Mouse (Mus musculus) liver, embryonic 12.5 days (tissue): ENCODE data around the gene Glt28d2. TPM values are rescaled to one million over a fixed set of nuclear protein-coding genes. Genes with fewer than 3 reads are reported as not detected.

ENCODE experiments used
- ATAC-seq: fragments of 200-750 bp; cut with Nextera tagmentation; 2 replicates; pipeline ENCODE4 v1.8.0; 2017; ENCODE audit warnings: moderate number of reproducible peaks, mild to moderate bottlenecking, moderate library complexity
- H3K27ac ChIP-seq: fragments of 300-500 bp; sonication (generic); 2 replicates; pipeline ENCODE4 v1.5.1; 2016; ENCODE audit warnings: mild to moderate bottlenecking
- H3K27me3 ChIP-seq: fragments of 300-500 bp; sonication (generic); replicated peaks from 2 replicates; pipeline ENCODE4 v1.6.1; 2016; ENCODE audit warnings: mild to moderate bottlenecking, moderate library complexity
- H3K36me3 ChIP-seq: fragments of 300-500 bp; sonication (generic); 2 replicates; pipeline ENCODE4 v1.6.1; 2016; ENCODE audit warnings: mild to moderate bottlenecking, moderate library complexity
- H3K4me1 ChIP-seq: fragments of 300-500 bp; sonication (generic); 2 replicates; pipeline ENCODE4 v1.6.1; 2016
- H3K4me2 ChIP-seq: fragments of 300-500 bp; sonication (generic); 2 replicates; pipeline ENCODE4 v1.6.1; 2016; ENCODE audit warnings: mild to moderate bottlenecking, moderate library complexity
- H3K4me3 ChIP-seq: fragments of 300-500 bp; sonication (generic); 2 replicates; pipeline ENCODE4 v1.5.1; 2016; ENCODE audit warnings: mild to moderate bottlenecking, moderate library complexity
- H3K9ac ChIP-seq: fragments of 300-500 bp; sonication (generic); 2 replicates; pipeline ENCODE4 v1.6.1; 2016; ENCODE audit warnings: mild to moderate bottlenecking, moderate library complexity
- H3K9me3 ChIP-seq: fragments of 300-500 bp; sonication (generic); replicated peaks from 2 replicates; pipeline ENCODE4 v1.6.1; 2016; ENCODE audit warnings: mild to moderate bottlenecking, moderate library complexity
- WGBS: fragments of 180-500 bp; shearing (Covaris S2); methylation state at CpG from one replicate; pipeline ENCODE4 v1.1.7; 2016; ENCODE audit not compliant: insufficient replicate concordance; 5-methylcytosine and 5-hydroxymethylcytosine counted together
- polyA plus RNA-seq: library from polyadenylated mRNA; unstranded; fragments of >200 nt; fragmentation: Nextera tagmentation; extraction: Ambion mirVana; gene quantifications from 2 replicates; pipeline ENCODE4 v1.2.1, GENCODE M21; 2016

The Glt28d2 gene
- polyA plus RNA-seq, 1 experiment from 2014 or later, result 0.24 TPM

DNA sequence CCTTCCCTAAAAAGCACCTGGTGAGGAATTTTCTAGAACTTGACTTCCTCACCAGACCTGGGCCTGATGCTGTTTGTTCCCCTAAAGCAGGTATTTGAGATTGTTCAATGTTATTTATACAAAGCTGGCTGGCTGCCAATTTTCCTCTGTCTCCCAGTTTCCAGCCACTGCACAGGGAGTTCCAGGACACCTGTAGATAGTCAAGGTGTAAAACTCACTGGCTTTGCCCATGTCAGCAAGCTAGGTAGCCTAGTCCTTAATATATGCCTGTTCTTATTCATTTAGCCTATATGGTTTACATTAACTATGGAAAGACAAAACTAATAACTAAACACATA lies 44.5 kb downstream of the Glt28d2 start:
- Histone ChIP-seq H3K9me3 (no peaks in the 10 kb centered on the region; the same call in 1 of the 2 replicates), H3K4me3 (no peak overlapping the region), H3K27ac (no peak overlapping the region), H3K27me3 (no peaks in the 10 kb centered on the region), H3K36me3 (no peaks in the 10 kb centered on the region), H3K4me1 (no peaks in the 10 kb centered on the region), H3K4me2 (no peak overlapping the region), H3K9ac (no peak overlapping the region)
- no peak for ATAC-seq

DNA sequence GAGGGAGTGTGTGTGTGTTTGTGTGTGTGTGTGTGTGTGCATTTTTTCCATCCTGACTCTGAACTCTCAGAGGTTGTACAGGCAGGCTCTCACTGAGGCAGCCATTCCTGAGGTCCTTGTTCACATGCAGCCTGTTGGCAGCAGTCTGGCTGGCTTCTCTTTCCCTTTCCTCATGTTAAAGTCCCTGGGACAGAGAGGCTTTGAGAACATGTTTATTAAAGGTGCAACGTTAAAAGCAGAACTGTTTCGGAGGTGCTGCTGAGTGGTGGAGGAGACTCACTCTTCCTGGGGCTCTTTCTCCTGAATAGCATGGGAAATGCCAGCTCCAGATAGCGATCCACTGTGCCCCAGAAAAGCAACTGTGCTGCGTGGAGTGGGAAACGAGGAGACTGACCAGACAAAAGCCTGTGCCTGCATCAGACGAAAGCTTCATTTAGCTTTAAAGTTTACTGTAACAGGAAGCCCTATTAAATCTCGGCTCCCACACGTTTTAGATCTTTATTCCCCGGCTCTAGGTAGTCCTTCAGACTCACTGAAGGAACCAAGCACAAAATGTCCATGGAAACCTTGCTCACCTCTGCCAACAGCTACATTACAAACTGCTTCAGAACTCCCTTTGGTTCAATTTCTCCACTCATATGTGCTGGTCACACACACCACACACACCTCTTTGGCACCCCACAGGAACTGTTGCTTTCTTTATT lies 45.0 kb downstream of the Glt28d2 start:
- no peak overlapping the region for H3K4me2 ChIP-seq
- H3K4me3 ChIP-seq, result no peak overlapping the region
- no peak for ATAC-seq
- no peaks in the 10 kb centered on the region for H3K4me1 ChIP-seq
- no peak overlapping the region for H3K9ac ChIP-seq
- WGBS, result 40% methylated on average over 9 of the region's 9 CpGs
- no peaks in the 10 kb centered on the region for H3K36me3 ChIP-seq
- H3K27me3 ChIP-seq, result no peaks in the 10 kb centered on the region
- H3K9me3 ChIP-seq, result no peaks in the 10 kb centered on the region; the same call in 1 of the 2 replicates
- no peak overlapping the region for H3K27ac ChIP-seq

DNA sequence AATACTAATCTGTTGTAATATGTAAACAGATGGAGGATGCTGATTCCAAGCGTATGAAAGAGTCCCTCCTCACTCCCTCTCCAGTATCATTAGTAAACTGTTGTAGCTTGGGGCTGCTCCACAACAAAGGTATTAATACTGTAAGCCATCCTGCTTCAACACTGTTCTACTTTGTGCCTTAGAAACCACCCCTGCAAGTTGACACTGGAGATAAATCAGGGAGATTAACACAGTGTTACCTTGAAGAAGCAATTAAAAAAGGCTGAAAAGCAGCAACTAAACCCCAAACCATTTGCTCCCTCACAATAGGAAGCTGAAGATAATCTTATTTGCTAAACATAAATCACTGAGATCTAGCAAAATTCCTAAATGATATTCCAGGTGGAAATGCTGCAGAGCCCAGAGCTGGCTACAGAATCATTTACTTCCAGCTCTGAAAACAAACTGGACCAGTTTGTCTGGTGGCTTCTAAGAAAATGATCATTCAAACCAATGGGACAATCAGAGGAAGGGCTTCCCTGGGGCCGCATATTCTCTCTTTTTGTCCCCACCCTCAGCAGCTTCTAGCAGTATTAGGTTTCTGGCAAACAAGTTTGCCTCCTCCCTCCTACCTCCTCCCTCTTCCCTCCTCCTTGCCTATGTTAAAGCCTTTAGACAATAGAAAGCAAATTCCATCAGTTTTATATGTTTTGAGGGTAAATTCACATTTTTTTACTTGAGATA lies 45.7 kb downstream of the Glt28d2 start:
- Histone ChIP-seq H3K9ac (no peak overlapping the region), H3K27ac (no peak overlapping the region), H3K4me1 (no peaks in the 10 kb centered on the region), H3K36me3 (no peaks in the 10 kb centered on the region), H3K4me2 (no peak overlapping the region), H3K27me3 (no peaks in the 10 kb centered on the region), H3K9me3 (no peaks in the 10 kb centered on the region; the same call in 1 of the 2 replicates), H3K4me3 (no peak overlapping the region)
- no peak for ATAC-seq
- 38% methylated on average over 2 of the region's 2 CpGs for WGBS

DNA sequence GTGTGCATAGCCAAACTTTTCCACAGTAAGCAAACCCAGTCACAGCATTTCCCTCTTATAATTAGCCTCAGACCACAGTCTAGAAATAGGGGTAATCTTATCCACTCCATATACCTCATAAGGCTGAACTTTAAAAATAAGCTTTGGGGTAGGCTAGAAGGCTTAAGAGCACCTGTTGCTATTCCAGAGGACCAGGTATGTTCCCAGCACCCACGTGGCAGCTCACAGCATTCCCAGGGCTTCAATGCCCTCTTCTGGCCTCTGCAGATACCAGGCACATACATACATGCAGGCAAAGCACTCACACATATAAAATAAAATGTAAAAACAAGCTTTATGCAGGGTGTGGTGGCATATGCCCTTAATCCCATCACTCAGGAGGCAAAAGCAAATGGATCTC lies 53.7 kb downstream of the Glt28d2 start:
- H3K9me3 ChIP-seq, result no peaks in the 10 kb centered on the region
- 59% methylated on average over 1 of the region's 1 CpGs for WGBS
- no peaks in the 10 kb centered on the region for H3K27me3 ChIP-seq
- H3K4me1 ChIP-seq, result no peaks in the 10 kb centered on the region
- no peak overlapping the region for H3K4me3 ChIP-seq
- H3K4me2 ChIP-seq, result no peak overlapping the region
- H3K36me3 ChIP-seq, result no peaks in the 10 kb centered on the region
- H3K27ac ChIP-seq, result no peak overlapping the region
- no peak for ATAC-seq
- no peak overlapping the region for H3K9ac ChIP-seq

DNA sequence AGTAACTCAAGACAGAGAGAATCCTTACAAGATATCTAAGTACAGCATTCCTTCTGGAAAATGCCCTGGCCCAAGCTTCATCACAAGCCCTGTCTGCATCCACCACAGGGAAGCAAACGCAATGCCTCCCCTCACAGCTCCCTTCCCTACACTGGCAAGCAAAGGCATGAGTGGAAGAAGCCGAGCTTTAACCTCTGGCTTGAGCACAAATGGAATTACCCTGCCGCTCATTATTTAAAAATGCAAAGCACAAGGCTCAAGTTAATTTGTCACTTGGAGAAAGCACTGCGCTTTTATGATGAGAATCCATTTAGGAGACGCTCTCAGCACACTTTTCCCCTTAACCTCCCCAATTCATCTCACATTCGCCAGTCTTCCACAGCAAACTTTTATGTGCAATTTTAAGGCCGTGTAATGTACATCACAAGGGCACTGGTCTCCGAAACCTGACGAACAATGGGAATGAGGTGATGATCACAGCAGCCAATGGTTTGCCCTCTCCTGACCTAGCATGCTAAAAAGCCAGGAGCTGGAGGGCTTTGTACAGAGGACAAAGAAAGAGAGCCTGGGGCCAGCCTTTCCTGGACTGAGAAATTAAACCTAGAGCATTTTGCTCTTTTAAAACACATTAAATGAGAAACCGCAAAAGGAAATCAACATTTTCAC lies 54.7 kb downstream of the Glt28d2 start:
- Histone ChIP-seq H3K27me3 (no peaks in the 10 kb centered on the region), H3K36me3 (no peaks in the 10 kb centered on the region), H3K27ac (no peak overlapping the region), H3K9ac (no peak overlapping the region), H3K4me3 (no peak overlapping the region), H3K4me2 (no peak overlapping the region), H3K4me1 (no peaks in the 10 kb centered on the region), H3K9me3 (no peaks in the 10 kb centered on the region)
- WGBS, result 78% methylated on average over 10 of the region's 10 CpGs
- ATAC-seq, result no peak

DNA sequence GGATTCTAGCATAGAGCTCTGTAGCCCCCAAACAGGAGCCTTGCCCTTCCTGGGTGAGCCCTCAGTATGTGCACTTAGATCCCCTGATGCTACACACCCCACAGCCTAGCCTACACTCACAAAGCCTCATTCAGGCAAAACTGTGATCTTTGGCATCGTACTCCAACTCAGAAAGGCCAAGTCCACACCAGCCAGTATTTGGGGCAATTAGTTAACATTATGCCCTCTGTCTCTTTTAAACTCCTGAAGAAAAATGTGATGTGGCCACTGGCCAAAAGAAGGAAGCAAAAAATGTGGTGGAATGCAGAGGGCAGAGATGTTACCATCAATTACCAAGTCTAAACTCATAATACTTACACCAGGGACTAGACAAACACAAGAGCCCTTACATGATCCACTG lies 55.5 kb downstream of the Glt28d2 start:
- no peaks in the 10 kb centered on the region for H3K9me3 ChIP-seq
- H3K4me1 ChIP-seq, result no peaks in the 10 kb centered on the region
- no peaks in the 10 kb centered on the region for H3K36me3 ChIP-seq
- ATAC-seq, result no peak
- 56% methylated on average over 1 of the region's 1 CpGs for WGBS
- no peak overlapping the region for H3K9ac ChIP-seq
- H3K27ac ChIP-seq, result no peak overlapping the region
- no peak overlapping the region for H3K4me3 ChIP-seq
- no peaks in the 10 kb centered on the region for H3K27me3 ChIP-seq
- no peak overlapping the region for H3K4me2 ChIP-seq

DNA sequence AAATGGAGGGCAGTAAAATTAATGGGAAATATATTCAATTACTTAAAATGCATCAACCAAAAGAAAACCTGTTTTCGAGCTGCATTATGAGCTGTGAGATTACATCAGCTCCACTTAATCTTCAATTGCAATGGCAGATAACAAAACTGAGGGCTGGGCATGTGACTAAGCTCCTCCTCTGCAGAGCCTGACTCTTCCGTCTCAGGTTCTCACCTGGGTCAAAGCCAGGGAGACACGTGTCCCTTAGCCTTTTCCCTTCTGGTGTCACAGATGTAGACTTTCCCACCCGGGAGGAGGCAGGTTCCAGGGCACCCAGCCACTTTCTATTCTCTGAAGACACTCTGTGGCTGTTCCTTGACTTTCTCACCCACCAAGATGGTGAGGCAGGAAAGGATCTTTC lies 58.3 kb downstream of the Glt28d2 start:
- no peak overlapping the region for H3K27ac ChIP-seq
- H3K9me3 ChIP-seq, result no peaks in the 10 kb centered on the region
- ATAC-seq, result no peak
- 51% methylated on average over 4 of the region's 4 CpGs for whole genome bisulfite sequencing
- no peaks in the 10 kb centered on the region for H3K4me1 ChIP-seq
- H3K9ac ChIP-seq, result no peak overlapping the region
- no peaks in the 10 kb centered on the region for H3K27me3 ChIP-seq
- no peak overlapping the region for H3K4me3 ChIP-seq
- no peaks in the 10 kb centered on the region for H3K36me3 ChIP-seq
- no peak overlapping the region for H3K4me2 ChIP-seq

DNA sequence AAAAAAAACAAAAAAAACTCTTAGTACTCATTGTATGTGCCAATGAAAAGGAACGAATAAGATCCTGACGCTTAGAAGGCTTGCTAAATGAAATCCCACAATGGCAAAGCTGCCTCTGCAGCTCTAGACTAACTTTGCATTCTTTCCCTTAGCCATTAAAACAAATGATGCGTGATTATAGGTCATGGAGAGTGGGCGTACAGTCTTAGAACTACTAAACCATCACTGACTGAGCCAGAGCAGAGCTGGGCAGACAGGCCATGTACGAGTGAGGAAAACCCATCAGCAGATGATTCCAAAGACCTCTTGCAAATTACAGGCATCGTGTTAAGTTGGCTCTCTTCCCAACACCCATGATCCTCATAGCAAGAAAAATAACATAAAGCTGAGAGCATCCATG lies 59.5 kb downstream of the Glt28d2 start:
- no peak for ATAC-seq
- Histone ChIP-seq H3K4me2 (no peak overlapping the region), H3K27ac (no peak overlapping the region), H3K9me3 (no peaks in the 10 kb centered on the region), H3K4me1 (no peaks in the 10 kb centered on the region), H3K4me3 (no peak overlapping the region), H3K9ac (no peak overlapping the region), H3K36me3 (no peaks in the 10 kb centered on the region), H3K27me3 (no peaks in the 10 kb centered on the region)
- 72% methylated on average over 6 of the region's 6 CpGs for WGBS

DNA sequence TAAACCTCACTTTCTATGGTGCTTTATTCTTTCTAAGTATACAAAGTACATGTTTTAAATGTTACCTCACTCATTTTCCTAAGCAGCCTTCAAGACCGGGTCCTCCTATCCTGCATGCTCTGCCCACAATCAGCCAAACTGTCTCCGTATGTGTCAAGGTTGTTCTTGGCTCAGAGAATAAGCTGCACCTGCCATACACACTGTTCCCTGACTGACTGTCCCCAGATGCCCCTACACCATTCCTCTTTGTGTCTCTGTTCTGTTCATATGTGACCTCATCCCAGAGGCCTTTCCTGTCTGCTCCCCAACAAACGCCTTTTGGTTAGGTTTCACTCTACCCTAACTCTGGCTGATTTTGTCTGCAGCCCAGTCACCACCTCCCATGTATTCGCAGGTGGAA lies 60.0 kb downstream of the Glt28d2 start:
- H3K9me3 ChIP-seq, result no peaks in the 10 kb centered on the region
- no peaks in the 10 kb centered on the region for H3K36me3 ChIP-seq
- no peaks in the 10 kb centered on the region for H3K4me1 ChIP-seq
- WGBS, result 66% methylated on average over 4 of the region's 4 CpGs
- no peak for ATAC-seq
- H3K4me3 ChIP-seq, result no peak overlapping the region
- H3K4me2 ChIP-seq, result no peak overlapping the region
- H3K27me3 ChIP-seq, result no peaks in the 10 kb centered on the region
- H3K27ac ChIP-seq, result no peak overlapping the region
- no peak overlapping the region for H3K9ac ChIP-seq

DNA sequence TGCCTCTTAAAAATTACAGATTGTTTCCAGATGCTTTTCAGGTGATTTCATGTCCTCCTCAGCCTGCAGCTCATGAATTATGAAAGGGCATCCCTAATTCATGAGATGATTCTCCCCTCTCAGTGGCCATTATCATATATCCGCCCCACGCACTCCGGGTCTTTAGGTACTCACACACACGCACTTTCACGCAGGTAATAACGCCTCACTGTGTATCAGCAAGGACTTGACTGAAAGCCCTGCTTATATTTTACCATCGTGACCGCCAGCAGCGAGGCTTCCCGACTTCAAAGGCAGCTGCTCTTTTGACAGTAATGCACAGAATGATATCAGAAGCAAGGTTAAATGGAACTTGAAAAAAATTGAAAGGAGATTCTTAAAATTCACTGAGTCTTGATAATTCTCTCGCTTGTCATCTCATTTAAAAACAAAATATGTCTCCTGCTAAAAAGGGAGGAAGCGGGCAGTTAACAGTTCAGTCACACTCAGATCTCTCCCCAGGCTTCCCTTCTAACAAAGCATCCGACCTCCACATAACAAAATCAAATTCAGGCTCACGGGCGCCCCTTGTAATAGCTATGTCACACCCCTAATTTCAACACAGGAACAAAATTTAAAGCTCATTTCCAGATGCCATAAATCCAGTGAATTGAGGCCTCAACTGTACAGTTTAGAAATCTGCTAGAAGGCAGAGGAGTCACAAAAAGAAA lies 66.3 kb downstream of the Glt28d2 start:
- Histone ChIP-seq H3K4me1 (no peaks in the 10 kb centered on the region), H3K9ac (no peak overlapping the region), H3K9me3 (no peaks in the 10 kb centered on the region), H3K4me3 (no peak overlapping the region), H3K4me2 (no peak overlapping the region), H3K27ac (no peak overlapping the region), H3K27me3 (no peaks in the 10 kb centered on the region), H3K36me3 (no peaks in the 10 kb centered on the region)
- no peak for ATAC-seq
- WGBS, result 73% methylated on average over 15 of the region's 15 CpGs
